Mouse (Mus musculus): ENCODE results near the gene Pbrm1. TPM values are rescaled to one million over a fixed set of nuclear protein-coding genes. Genes with fewer than 3 reads are reported as not detected.

Gene Pbrm1
- total and polyA plus RNA-seq, 3 experiments: 7.7 to 52.8 (median 49.6) TPM

DNA sequence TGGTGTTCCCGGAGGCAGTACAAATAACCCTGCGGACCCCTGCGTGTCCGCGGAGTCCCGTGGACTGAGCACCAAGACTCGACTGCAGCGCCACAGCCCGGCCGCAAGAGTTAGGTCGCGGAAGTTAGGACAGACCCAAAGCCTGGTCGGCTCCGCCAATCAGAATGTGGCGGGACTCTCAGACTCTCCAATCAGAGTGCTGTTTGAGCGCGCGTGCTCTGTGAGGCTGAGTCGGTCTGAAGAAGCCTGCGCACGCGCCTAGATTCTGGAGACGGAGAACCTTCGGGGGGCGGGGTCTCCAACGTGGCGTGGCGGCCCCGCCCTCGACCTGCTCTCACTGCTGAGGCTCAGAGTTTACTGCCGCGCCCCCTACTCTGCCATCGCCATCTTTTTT is 109.9 kb downstream of the Pbrm1 start, which contains the start of gene Smim4:
Smim4 (minus strand) TSS at position 131 of the 394 bp plus-strand sequence.
- peaks cover 7% of the 10 kb centered on the region for H3K4me1 ChIP-seq (ENCODE audit: control insufficient read depth, insufficient read depth, low read length)
- peak within 1 kb of the TSS; percentile 90 for H3K27ac ChIP-seq
- H3K27me3 ChIP-seq (ENCODE audit: control insufficient read depth, insufficient read depth, low read length): no peaks in the 10 kb centered on the region
- under 1% methylated on average over 33 of the region's 33 CpGs for WGBS
- DNase-seq: peak; percentile 94 to 98
- TF ChIP-seq EP300 (IDR thresholded peaks at IDR 0.05; ENCODE audit: insufficient read depth, low read depth, low read length) (no peak), CTCF (IDR thresholded peaks at IDR 0.05) (peak; percentile 79), POLR2A (IDR thresholded peaks at IDR 0.05; ENCODE audit: insufficient read depth, low read depth, low read length) (peak; percentile 94)
- peaks cover 2% of the 10 kb centered on the region; the same call in 1 of the 2 replicates for H3K36me3 ChIP-seq (ENCODE audit: control insufficient read depth, insufficient read depth, low read length)
- H3K4me3 ChIP-seq: peak within 1 kb of the TSS; percentile 82
- intact Hi-C loops (cut with DNase I): loop anchor here (2.0 kb wide), 1 partner anchor 66 kb away; no protein-coding TSS in a partner anchor
- H3K9ac ChIP-seq (ENCODE audit: low read depth, low read length): peak within 1 kb of the TSS; percentile 74
- H3K79me2 ChIP-seq (replicated peaks; ENCODE audit: control insufficient read depth, insufficient read depth, low read length): no peaks in the 10 kb centered on the region

DNA sequence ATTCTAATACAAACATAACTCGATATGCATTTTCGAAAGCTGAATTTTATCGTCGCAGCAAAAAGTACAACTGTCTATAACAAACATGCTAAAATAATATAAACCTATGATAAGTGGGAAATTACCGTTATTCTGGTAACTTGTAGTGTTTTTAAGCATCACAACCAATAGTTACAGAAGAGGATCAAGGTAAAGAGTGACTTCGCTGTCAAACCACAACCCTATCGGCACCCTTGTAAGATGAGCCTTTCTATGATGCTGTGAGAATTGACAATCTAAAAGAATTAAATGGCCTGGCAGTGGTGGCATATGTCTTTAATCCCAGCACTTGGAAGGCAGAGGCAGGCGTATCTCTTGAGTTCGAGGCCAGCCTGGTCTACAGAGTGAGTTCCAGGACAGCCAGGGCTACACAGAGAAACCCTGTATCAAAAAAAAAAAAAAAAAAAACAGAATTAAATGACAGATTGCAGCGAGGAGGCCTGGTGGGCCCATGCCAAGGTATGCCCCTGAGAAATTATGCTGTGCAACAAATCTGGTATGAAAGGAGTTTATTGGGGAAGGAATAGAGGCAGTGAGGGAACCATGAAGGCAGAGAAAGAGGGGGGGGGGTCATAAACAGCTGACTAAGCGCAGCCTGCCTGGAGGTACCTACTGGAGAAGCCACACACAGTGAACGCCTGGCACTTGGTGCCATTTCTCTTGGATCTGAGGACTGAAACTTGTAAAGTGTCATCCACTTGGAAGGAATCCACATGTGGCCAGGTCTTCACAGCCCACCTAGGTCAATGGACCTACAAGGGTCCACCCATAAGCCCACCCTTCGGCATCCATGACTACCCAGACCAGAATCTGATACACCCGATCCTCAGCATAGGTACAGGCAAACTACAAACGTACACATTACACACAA is 110.6 kb downstream of the Pbrm1 start:
- DNase-seq: peak; percentile 4 to 21
- intact Hi-C loops (cut with DNase I): loop anchor here (2.0 to 5.0 kb wide), 2 partner anchors 65 to 123 kb away; partner anchors contain the start of genes Bap1 and Phf7
- Histone ChIP-seq H3K4me1 (ENCODE audit: control insufficient read depth, insufficient read depth, low read length) (peaks cover 7% of the 10 kb centered on the region), H3K79me2 (replicated peaks; ENCODE audit: control insufficient read depth, insufficient read depth, low read length) (no peaks in the 10 kb centered on the region), H3K36me3 (ENCODE audit: control insufficient read depth, insufficient read depth, low read length) (peaks cover 2% of the 10 kb centered on the region; the same call in 1 of the 2 replicates), H3K9ac (ENCODE audit: low read depth, low read length) (no peak overlapping the region), H3K4me3 (peak overlapping the region; percentile 55), H3K27ac (peak overlapping the region; percentile 64), H3K27me3 (ENCODE audit: control insufficient read depth, insufficient read depth, low read length) (no peaks in the 10 kb centered on the region)
- 65% methylated on average over 15 of the region's 15 CpGs for WGBS
- TF ChIP-seq CTCF (IDR thresholded peaks at IDR 0.05): no peak
- TF ChIP-seq POLR2A (IDR thresholded peaks at IDR 0.05; ENCODE audit: insufficient read depth, low read depth, low read length): no peak
- TF ChIP-seq EP300 (IDR thresholded peaks at IDR 0.05; ENCODE audit: insufficient read depth, low read depth, low read length): no peak

DNA sequence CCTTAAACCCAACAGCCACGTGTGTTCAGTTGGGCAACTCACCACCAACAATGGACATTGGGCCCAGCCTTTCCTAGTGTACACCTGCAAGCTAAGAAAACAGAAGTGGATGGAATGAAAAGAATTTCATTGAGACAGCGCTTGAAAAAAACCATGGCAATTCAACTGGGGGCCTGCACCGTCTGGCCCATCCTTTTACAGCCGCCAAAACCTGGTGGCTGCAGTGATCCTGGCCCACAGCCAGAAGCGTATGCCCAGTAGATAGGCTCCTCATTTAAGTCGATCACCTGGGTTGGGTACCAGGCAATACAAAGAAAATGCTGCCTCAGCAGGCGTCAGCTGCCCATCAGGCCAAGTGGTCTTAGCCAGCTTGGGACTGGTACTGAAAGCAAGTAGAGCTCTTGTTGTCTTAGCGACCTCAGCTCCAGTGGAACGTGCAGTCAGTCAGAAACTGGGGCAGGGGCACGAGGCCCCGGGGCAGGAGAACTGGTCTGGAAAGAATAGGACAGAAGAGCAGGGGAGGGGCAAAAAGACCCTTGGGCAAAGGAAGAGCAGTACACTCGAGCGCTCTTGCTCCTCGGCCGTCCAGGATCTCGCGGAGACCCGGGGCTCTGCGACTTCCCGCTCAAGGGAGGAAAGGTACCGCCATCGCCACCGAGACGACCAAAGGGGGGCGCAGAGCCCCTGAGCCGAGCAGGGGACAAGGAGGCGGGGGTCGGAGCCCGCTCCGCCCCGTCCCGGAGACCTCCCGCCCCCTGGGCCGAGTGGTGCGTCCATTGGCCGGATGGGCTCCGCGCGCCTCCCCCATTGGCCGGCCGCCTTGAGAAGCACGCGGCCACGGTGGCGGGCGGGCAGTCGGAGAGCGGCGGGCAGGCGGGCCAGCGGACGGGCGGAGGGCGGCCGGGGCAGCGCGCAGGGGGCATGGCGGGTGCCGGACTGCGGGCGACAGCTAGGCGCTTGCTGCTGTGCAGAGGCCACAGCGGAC is 111.6 kb downstream of the Pbrm1 start, which contains the start of gene Nt5dc2:
Nt5dc2 (plus strand) TSS at position 818 of the 985 bp plus-strand sequence.
- H3K9ac ChIP-seq (ENCODE audit: low read depth, low read length): peak within 1 kb of the TSS; percentile 68
- TF ChIP-seq EP300 (IDR thresholded peaks at IDR 0.05; ENCODE audit: insufficient read depth, low read depth, low read length): no peak
- TF ChIP-seq CTCF (IDR thresholded peaks at IDR 0.05): peak; percentile 24; the same call in 1 of the 2 replicates
- peak within 1 kb of the TSS; percentile 55 for H3K4me3 ChIP-seq
- H3K36me3 ChIP-seq (ENCODE audit: control insufficient read depth, insufficient read depth, low read length): peaks cover 2% of the 10 kb centered on the region; the same call in 1 of the 2 replicates
- peaks cover 6% of the 10 kb centered on the region for H3K4me1 ChIP-seq (ENCODE audit: control insufficient read depth, insufficient read depth, low read length)
- H3K27ac ChIP-seq: peak within 1 kb of the TSS; percentile 35
- H3K27me3 ChIP-seq (ENCODE audit: control insufficient read depth, insufficient read depth, low read length): no peaks in the 10 kb centered on the region
- WGBS: 6% methylated on average over 62 of the region's 63 CpGs
- H3K79me2 ChIP-seq (replicated peaks; ENCODE audit: control insufficient read depth, insufficient read depth, low read length): no peaks in the 10 kb centered on the region
- intact Hi-C loops (cut with DNase I): loop anchor here (5.0 kb wide), 1 partner anchor 122 kb away; the partner anchor contains the start of genes Bap1 and Phf7
- peak; percentile 93 for DNase-seq

DNA sequence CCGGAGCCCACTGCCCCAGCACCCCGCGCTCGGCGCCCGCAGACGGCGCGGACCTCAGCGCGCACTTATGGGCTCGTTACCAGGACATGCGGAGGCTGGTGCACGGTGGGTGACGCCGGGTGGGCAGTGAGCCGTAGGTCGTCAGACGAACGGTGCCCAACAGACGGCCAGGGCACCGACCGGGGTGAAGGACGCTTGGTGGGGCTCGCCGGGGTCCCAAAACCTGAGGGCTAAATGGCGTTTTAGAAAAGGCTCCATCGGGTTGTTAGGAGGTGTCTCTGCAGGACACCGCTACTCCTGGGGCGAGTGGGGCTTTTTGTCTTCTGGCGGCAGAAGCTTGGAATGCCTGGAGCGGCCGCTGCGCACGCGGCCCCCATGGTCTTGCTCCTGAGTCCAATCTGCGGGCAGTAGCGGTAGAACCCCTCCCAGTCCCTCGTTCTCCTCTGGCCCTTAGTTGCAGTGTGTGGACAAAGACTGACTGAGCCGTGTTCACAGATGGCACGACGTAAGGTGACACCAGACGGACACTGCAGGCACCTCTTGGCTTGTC is 112.4 kb downstream of the Pbrm1 start:
- DNase-seq: peak in 1 of 2 experiments; percentile 24
- peak overlapping the region; percentile 68 for H3K9ac ChIP-seq (ENCODE audit: low read depth, low read length)
- intact Hi-C loops (cut with DNase I): loop anchor here (5.0 kb wide), 1 partner anchor 121 kb away; the partner anchor contains the start of genes Bap1 and Phf7
- H3K27ac ChIP-seq: no peak overlapping the region; the same call in 1 of the 2 replicates
- TF ChIP-seq POLR2A (IDR thresholded peaks at IDR 0.05; ENCODE audit: insufficient read depth, low read depth, low read length): no peak
- peaks cover 3% of the 10 kb centered on the region for H3K4me1 ChIP-seq (ENCODE audit: control insufficient read depth, insufficient read depth, low read length)
- no peaks in the 10 kb centered on the region for H3K79me2 ChIP-seq (replicated peaks; ENCODE audit: control insufficient read depth, insufficient read depth, low read length)
- H3K27me3 ChIP-seq (ENCODE audit: control insufficient read depth, insufficient read depth, low read length): no peaks in the 10 kb centered on the region
- 4% methylated on average over 43 of the region's 43 CpGs for WGBS
- peak overlapping the region; percentile 55 for H3K4me3 ChIP-seq
- peaks cover 2% of the 10 kb centered on the region; the same call in 1 of the 2 replicates for H3K36me3 ChIP-seq (ENCODE audit: control insufficient read depth, insufficient read depth, low read length)

DNA sequence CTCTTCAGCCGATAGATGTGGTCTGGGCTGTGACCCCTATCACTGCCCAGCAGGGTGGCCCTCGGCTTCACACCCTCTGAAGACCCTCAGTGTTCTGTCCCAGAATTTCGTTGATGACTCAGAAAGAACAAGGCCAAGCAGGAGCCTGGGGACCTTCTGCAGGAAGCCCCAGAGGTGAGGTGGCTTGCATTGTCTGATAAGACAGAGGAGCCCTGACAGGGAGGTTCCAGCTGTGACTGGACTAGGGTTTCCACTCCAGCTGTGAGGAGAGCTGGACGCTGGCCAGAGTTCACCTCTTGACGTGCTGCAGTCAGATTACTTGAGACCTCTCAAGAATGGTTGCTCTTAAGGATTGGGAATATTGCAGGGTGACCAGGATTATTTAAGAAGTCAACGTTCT is 113.1 kb downstream of the Pbrm1 start:
- H3K27ac ChIP-seq: no peak overlapping the region
- no peak overlapping the region for H3K4me3 ChIP-seq
- H3K9ac ChIP-seq (ENCODE audit: low read depth, low read length): no peak overlapping the region
- H3K4me1 ChIP-seq (ENCODE audit: control insufficient read depth, insufficient read depth, low read length): peaks cover 2% of the 10 kb centered on the region; the same call in 1 of the 2 replicates
- TF ChIP-seq CTCF (IDR thresholded peaks at IDR 0.05): no peak
- no peak for TF ChIP-seq POLR2A (IDR thresholded peaks at IDR 0.05; ENCODE audit: insufficient read depth, low read depth, low read length)
- TF ChIP-seq EP300 (IDR thresholded peaks at IDR 0.05; ENCODE audit: insufficient read depth, low read depth, low read length): no peak
- no peaks in the 10 kb centered on the region for H3K79me2 ChIP-seq (replicated peaks; ENCODE audit: control insufficient read depth, insufficient read depth, low read length)
- intact Hi-C loops (cut with DNase I): loop anchor here (5.0 kb wide), 1 partner anchor 120 kb away; the partner anchor contains the start of genes Bap1 and Phf7
- H3K27me3 ChIP-seq (ENCODE audit: control insufficient read depth, insufficient read depth, low read length): no peaks in the 10 kb centered on the region
- DNase-seq: peak in 1 of 2 experiments; percentile 25
- 28% methylated on average over 6 of the region's 6 CpGs for WGBS
- H3K36me3 ChIP-seq (ENCODE audit: control insufficient read depth, insufficient read depth, low read length): peaks cover 2% of the 10 kb centered on the region; the same call in 1 of the 2 replicates

Data from heart, adult 2 months (tissue).